12 mouse cellular contexts compared by ENCODE assay signal in the genomic region with DNA sequence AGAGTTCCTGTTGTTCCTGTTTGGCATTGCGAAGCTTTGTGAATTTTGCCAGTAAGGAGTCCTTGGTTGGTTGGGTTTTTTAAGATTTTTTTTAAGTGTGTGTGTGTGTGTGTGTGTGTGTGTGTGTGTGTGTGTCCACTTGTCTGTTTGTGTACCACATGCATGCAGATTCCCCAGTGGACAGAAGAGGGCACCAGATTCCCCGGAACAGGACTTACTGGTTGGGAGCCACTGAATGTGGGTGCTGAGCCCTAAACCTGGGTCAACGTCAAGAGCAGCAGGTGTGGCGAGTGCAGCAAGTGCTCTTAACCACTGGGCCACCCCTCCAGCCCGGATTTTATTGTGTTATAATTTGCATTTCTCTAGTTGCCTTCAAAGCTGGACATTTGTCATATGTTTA. TPM values are rescaled to one million over a fixed set of nuclear protein-coding genes. Genes with fewer than 3 reads are reported as not detected.
A peak's percentile ranks its signal among the peaks of the same experiment; 100 is the strongest.
DNase-seq lines count a peak whose midpoint lies in the region; ATAC-seq and TF ChIP-seq lines count a peak whose summit lies in the region.
"Had no signal": no experiment of that assay in that cellular context is flagged by ENCODE, and none has a peak within 500 bp of the region (broad histone marks: within the 10 kb centered on the region; RNA-seq: fewer than 3 reads in every experiment).

No protein-coding gene starts in this region.

- no peak for ATAC-seq in liver, embryonic 12.5 days
- ATAC-seq in megakaryocyte, adult 5-6 weeks (ENCODE audit: poor library complexity, severe bottlenecking) = peak; percentile 31; the same call in 1 of the 2 replicates

- TF ChIP-seq CTCF in liver, adult 2 months (IDR thresholded peaks at IDR 0.05; ENCODE audit: low read depth, low read length) = peak; percentile 40

- H3K9ac ChIP-seq in liver, adult 2 months (ENCODE audit: low read depth, low read length) = no peak overlapping the region
- H3K9ac ChIP-seq in liver, embryonic 12.5 days = no peak overlapping the region

- H3K36me3 ChIP-seq in liver, adult 2 months (ENCODE audit: control insufficient read depth, insufficient read depth, low read length) = no peaks in the 10 kb centered on the region
- H3K36me3 ChIP-seq in liver, embryonic 12.5 days = no peaks in the 10 kb centered on the region

- H3K79me2 ChIP-seq in liver, adult 2 months (ENCODE audit: control insufficient read depth, insufficient read depth, low read length) = no peaks in the 10 kb centered on the region

- WGBS in liver, adult 2 months = 92% methylated on average over 5 of the region's 5 CpGs
- 71% methylated on average over 5 of the region's 5 CpGs for WGBS in liver, embryonic 12.5 days (ENCODE audit: insufficient replicate concordance)

- no peak overlapping the region for H3K4me2 ChIP-seq in liver, embryonic 12.5 days

- peaks cover 6% of the 10 kb centered on the region for H3K4me1 ChIP-seq in liver, adult 2 months (ENCODE audit: control insufficient read depth, insufficient read depth, low read length)
- H3K4me1 ChIP-seq in liver, embryonic 12.5 days = peaks cover 11% of the 10 kb centered on the region

- no peak overlapping the region for H3K4me3 ChIP-seq in liver, adult 2 months (ENCODE audit: insufficient read depth, low read depth, low read length)
- no peak overlapping the region for H3K4me3 ChIP-seq in liver, embryonic 12.5 days
- H3K4me3 ChIP-seq: erythroblast, embryonic 14.5 days had no signal

- intact Hi-C loops in gastrocnemius, postnatal 14 days (cut with DNase I; ENCODE audit: low total_unique reads) = no loop called here

- no peaks in the 10 kb centered on the region for H3K27me3 ChIP-seq in liver, adult 2 months (ENCODE audit: control insufficient read depth, insufficient read depth, low read length)
- H3K27me3 ChIP-seq in liver, embryonic 12.5 days (replicated peaks) = no peaks in the 10 kb centered on the region

- no peak for TF ChIP-seq POLR2A in liver, adult 2 months (IDR thresholded peaks at IDR 0.05; ENCODE audit: extremely low read depth, insufficient read depth, low read length)

- no peaks in the 10 kb centered on the region for H3K9me3 ChIP-seq in liver, embryonic 12.5 days (replicated peaks)

- DNase-seq in liver, adult 2 months (ENCODE audit: extremely low read depth, low read depth, low spot score) = no peak
- DNase-seq in CD4-positive helper T cell, adult 2 months (ENCODE audit: low read depth, low spot score) = peak; percentile 16
- DNase-seq in MEL-GATA-1-ER (ENCODE audit: extremely low read depth, low read depth) = peak; percentile 39
- no peak for DNase-seq in gastrocnemius, postnatal 14 days
- DNase-seq in cerebellum, adult 9-11 months = no peak
- DNase-seq: cerebellum, adult 2 months; embryo, embryonic 11 days; heart, adult 11 months; heart, postnatal 36 days had no signal

- H3K27ac ChIP-seq in liver, adult 2 months (replicated peaks; ENCODE audit: insufficient read depth, low read depth, low read length) = no peak overlapping the region
- H3K27ac ChIP-seq in liver, embryonic 12.5 days = no peak overlapping the region

RNA-seq across cellular contexts. Expression of a gene that starts 5.4 kb away (rescaled TPM):
- 5.8 and 7.1 TPM in 2 replicates for total RNA-seq in liver, adult 2 months (2014; rRNA removed)
- polyA plus RNA-seq in liver, adult 2 months (2012; rRNA removed) = 2.2 and 2.8 TPM in 2 replicates
- 5.4 and 6.8 TPM in 2 replicates for polyA plus RNA-seq in liver, embryonic 12.5 days (2016; fragmentation: Nextera tagmentation; extraction: Ambion mirVana)
- 8.5 and 12.9 TPM in 2 replicates for total RNA-seq in megakaryocyte, adult 5-6 weeks (2015)
- 16.0 and 19.8 TPM in 2 replicates for total RNA-seq in megakaryocyte, adult 5-6 weeks (2017)
- 1 to 10 TPM; 5.8 to 8.5 TPM for total RNA-seq in gastrocnemius, postnatal 14 days (2021)

Comparison
In these comparisons a context has a peak if more than half of its experiments do, and no peak if none do; other contexts are left out.
1. DNase-seq: peak in CD4-positive helper T cell, adult 2 months (single experiment) and MEL-GATA-1-ER (single experiment); none in liver, adult 2 months (single experiment), gastrocnemius, postnatal 14 days (single experiment) and cerebellum, adult 9-11 months (single experiment).